Mouse (Mus musculus) kidney, adult 2 months (tissue): ENCODE data around the gene Camk2d.

ENCODE experiments used
- CTCF ChIP-seq: fragments of 200-500 bp; conservative IDR thresholded peaks from 2 replicates; pipeline ENCODE4 v1.5.1; 2011; ENCODE audit warnings: low read depth, mild to moderate bottlenecking, control low read depth, low read length, moderate library complexity, mixed read lengths; ENCODE audit not compliant: insufficient read depth, insufficient read length
- POLR2A ChIP-seq: fragments of 200-500 bp; IDR thresholded peaks from one replicate; pipeline ENCODE4 v1.6.1; 2011; ENCODE audit warnings: low read depth, low read length, control low read depth

DNA sequence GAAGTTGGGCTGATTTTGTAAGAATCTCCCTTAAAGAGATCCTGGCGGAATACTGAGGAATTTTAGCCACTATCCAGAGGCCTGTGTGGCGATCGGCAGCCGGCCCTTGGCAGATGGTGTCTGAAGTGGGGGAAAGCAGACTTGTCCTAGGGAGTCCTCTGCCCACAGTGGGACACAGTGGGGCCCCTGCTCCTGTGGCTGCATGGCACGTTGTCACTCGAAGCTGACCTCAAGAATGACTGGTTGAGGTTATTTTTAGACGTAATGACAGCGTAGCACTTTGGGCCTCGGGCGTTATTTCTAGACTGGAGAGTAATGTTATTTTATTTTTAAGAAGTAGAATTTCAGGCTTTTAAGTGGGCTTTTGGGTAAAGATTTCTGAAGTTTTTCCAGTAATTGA is 62.7 kb downstream of the Camk2d start:
- TF ChIP-seq CTCF (no peak), POLR2A (no peak)
